Mouse (Mus musculus): Measurements from ENCODE around the gene Plxna2.

Plxna2 gene

GRCm38 (mm10) chr1:194622677-194623076 lies 4.7 kb downstream of the Plxna2 start:
- no peak for DNase-seq (ENCODE audit: low spot score)

- DNase-seq (ENCODE audit: low spot score) = no peak
Measured at GRCm38 (mm10) chr1:194623641-194624040, 5.6 kb downstream of the Plxna2 start.

DNA sequence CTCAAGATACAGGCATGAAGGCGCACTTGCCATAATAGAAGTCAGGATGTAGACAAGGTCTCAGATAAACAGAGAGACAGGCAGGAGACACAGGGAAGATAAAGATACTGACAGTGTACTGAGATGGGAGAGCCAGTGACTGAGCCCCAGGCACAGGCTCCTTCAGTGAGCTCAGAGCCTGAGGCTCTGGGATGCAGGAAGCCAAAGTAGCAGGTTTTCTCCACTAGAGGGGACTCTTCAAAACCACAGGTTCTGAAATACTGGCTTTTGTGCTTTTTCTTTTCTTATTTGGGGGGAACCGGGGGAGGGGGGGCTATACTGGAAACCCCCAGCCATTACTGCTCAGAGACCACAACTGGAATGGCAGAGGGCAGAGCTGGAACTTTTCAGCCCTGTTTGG lies 6.4 kb downstream of the Plxna2 start:
- DNase-seq (ENCODE audit: low spot score) = no peak

GRCm38 (mm10) chr1:194624973-194625372 lies 7.0 kb downstream of the Plxna2 start:
- no peak for DNase-seq (ENCODE audit: low spot score)

- no peak for DNase-seq (ENCODE audit: low spot score)
Measured at GRCm38 (mm10) chr1:194626109-194626508, 8.1 kb downstream of the Plxna2 start.

DNA sequence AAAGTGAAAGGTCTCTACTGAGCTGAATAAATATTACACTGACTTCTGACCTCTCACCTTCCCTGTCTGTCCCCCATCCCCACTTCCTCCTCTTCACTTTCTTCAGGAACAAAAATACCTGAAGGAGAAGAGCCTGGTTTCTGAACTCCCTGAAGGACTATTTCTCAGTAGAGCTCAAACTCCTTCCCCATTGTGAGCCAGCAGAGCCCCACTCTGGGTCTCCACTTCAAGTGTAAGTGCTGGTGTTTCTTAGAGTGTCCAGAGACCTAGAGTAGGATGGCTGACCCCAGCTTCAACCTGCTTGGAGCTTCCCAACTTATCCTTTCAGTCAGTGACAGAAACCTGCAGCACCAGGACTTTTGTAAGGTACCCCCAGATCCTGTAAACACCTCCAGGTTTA lies 9.3 kb downstream of the Plxna2 start:
- no peak for DNase-seq (ENCODE audit: low spot score)

GRCm38 (mm10) chr1:194629135-194629689 lies 11.2 kb downstream of the Plxna2 start:
- DNase-seq (ENCODE audit: low spot score) = no peak

DNA sequence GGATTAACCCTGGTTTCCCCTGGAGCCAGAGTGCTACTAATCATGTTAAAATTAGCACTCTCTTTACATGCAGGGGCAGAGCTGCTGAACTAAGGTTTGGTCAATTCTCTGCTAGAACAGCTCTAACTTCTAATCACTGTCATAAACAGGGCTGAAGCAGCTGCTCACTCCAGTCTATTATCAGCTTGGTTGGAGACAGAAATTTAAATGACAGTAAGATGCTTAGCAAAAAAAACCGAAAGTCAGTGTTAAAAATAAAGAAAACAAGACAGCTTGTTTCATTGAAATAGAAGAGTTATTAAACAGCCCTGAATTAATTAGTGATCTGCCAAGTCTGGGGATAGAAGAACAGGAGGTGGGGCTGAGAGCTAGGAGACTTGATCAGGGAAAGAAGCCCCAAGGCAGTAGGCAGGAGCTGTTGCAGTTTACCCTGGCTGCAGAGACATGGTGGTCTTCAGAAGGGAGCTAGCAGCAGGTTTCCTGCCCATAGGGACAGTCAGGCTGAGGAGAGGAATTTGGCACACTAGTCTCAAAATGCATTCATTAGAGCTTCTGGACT lies 12.6 kb downstream of the Plxna2 start:
- DNase-seq (ENCODE audit: low spot score) = no peak

GRCm38 (mm10) chr1:194631574-194631973 lies 13.6 kb downstream of the Plxna2 start:
- DNase-seq (ENCODE audit: low spot score) = no peak

GRCm38 (mm10) chr1:194632029-194632428 lies 14.0 kb downstream of the Plxna2 start:
- DNase-seq (ENCODE audit: low spot score) = no peak

- no peak for DNase-seq (ENCODE audit: low spot score)
Measured at GRCm38 (mm10) chr1:194635411-194635810, 17.4 kb downstream of the Plxna2 start.

GRCm38 (mm10) chr1:194635942-194636341 lies 17.9 kb downstream of the Plxna2 start:
- no peak for DNase-seq (ENCODE audit: low spot score)

- DNase-seq (ENCODE audit: low spot score) = no peak
Measured at GRCm38 (mm10) chr1:194637391-194638304, 19.6 kb downstream of the Plxna2 start.

DNA sequence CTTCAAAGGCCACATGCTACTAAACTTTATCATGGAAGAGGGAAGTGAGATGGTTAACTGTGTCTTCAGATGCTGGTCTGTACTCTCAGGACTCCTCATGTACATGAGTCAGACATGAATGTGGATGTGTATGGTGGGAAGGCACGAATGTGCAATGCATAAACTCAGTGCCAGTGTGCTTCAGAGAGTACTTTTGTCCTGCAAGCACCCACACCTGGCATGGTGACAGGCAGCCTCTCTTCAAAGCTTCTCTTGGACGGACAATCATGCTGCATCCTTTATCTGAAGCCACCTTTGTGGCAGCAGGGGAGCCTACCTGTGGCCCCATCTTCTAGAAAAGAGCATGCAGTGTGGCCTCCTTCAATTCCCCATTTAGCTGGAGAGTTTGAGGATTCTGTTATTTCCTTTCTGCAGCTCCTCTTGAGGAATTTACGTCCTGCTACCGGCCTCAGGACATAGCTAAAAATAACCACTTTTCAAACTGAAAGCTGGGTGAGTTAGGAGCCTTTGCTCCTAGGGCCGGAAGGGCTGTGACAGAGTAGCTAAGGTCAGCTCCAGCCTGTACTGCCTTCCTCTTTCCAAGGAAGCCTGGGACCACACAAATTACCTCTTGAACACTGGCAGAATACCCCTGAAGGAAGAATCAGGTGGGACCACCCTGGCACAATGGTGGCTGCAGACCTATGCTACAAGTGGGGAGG lies 23.7 kb downstream of the Plxna2 start:
- DNase-seq (ENCODE audit: low spot score) = no peak

DNA sequence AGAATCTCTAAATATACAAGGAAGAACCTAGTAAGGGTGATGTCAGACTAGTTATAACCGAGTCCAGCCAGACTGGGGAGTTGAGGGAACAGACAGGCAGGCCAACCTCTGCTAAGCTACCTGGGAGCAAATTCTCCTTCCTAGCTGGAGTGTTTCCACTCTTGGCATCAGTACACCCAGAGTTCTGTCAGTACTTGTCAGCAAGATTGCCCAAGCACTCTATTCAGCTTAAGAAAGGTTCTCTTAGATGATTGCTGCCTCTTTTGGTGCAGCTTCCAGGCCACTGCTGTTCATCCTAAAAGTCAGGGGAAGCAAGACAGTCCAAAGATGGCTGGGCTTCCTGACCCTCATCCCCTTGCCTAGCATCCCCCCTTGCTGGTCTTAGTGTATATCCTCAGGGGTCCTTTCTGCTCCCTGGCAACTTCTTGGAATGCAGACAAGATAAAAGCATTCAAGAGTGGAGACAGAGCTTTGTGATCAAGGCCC lies 24.3 kb downstream of the Plxna2 start:
- no peak for DNase-seq (ENCODE audit: low spot score)

DNA sequence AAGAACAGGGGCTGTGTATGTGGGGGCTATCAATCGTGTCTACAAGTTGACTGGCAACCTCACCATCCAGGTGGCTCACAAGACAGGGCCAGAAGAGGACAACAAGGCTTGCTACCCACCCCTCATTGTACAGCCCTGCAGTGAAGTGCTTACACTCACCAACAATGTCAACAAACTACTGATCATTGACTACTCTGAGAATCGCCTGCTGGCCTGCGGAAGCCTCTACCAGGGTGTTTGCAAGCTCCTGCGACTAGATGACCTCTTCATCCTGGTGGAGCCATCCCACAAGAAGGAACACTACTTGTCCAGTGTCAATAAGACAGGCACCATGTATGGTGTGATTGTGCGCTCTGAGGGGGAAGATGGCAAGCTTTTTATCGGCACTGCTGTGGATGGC lies 25.9 kb downstream of the Plxna2 start:
- no peak for DNase-seq (ENCODE audit: low spot score)

- no peak for DNase-seq (ENCODE audit: low spot score)
Measured at GRCm38 (mm10) chr1:194645898-194646297, 27.9 kb downstream of the Plxna2 start.

DNA sequence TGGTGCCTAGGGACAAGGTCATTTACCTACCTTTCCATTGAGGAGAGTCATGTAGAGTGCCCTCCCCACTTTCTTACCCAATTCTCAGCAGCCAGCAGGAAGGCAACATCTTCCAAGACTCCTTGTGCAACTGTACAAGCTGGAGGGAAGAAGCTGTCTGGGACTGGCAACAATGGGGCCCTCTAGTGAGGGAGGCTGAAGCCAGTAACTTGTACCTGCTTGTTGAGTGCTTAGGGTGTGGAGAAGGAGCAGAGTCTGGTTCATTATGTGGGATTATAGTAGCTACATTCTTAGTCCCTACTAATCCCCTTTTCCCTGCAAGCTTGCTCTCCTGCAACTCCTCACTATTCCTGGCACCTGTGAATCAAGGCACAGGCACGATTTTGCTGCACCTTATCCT lies 32.1 kb downstream of the Plxna2 start:
- DNase-seq (ENCODE audit: low spot score) = no peak

DNA sequence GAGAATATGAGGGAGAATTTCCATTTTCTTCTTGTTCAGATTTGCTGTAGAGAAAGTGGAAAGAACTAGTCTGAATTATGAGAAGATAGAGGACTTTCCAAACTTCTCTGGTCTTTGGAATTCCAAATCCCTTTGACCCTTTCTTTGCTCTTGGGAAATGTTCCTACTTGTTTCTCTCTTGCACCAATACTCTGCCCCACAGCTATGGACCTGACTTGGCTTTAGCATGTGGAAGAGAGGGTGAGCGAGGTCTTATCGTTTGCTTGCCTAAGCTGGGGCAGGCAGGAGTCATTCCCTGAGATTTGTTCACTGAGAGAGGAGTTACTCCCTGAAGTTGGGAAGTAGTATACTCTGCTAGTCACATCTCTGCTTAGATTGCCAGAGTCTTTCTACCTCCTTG lies 32.5 kb downstream of the Plxna2 start:
- no peak for DNase-seq (ENCODE audit: low spot score)

- no peak for DNase-seq (ENCODE audit: low spot score)
Measured at GRCm38 (mm10) chr1:194651987-194652386, 34.0 kb downstream of the Plxna2 start.

GRCm38 (mm10) chr1:194658459-194659160 lies 40.6 kb downstream of the Plxna2 start:
- no peak for DNase-seq (ENCODE audit: low spot score)
